Mouse (Mus musculus) right cerebral cortex, adult 2 months (tissue): Measurements from ENCODE around the gene Tmem87a.
A peak's percentile ranks its signal among the peaks of the same experiment; 100 is the strongest.

ENCODE experiments used
- DNase-seq, 2 experiments: peaks; one replicate each; pipeline ENCODE4 v3.0.0; 2021 to 2022; ENCODE audit warnings: low spot score in 2 of 2

Tmem87a gene

GRCm38 (mm10) chr2:120366501-120366900, 37.4 kb downstream of the Tmem87a start:
- DNase-seq = no peak

DNA sequence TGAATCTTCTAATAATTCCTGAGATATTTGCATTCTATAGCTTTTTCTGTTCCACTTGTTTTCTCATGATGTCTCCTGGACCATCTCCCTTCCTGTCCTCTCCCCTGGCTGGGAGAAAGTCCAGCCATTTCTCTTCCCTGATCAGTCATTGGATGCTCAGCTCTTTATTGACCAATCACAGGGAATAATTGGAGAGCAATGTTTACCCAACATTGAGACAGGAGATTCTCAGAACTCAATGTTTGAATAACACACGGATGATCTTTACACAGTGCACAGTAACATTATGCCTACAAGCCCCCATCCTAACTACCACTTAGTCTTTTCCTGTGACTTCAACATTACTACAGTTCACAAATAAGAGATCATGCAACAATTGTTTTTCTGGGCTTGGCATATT, 43.5 kb downstream of the Tmem87a start:
- no peak for DNase-seq

DNA sequence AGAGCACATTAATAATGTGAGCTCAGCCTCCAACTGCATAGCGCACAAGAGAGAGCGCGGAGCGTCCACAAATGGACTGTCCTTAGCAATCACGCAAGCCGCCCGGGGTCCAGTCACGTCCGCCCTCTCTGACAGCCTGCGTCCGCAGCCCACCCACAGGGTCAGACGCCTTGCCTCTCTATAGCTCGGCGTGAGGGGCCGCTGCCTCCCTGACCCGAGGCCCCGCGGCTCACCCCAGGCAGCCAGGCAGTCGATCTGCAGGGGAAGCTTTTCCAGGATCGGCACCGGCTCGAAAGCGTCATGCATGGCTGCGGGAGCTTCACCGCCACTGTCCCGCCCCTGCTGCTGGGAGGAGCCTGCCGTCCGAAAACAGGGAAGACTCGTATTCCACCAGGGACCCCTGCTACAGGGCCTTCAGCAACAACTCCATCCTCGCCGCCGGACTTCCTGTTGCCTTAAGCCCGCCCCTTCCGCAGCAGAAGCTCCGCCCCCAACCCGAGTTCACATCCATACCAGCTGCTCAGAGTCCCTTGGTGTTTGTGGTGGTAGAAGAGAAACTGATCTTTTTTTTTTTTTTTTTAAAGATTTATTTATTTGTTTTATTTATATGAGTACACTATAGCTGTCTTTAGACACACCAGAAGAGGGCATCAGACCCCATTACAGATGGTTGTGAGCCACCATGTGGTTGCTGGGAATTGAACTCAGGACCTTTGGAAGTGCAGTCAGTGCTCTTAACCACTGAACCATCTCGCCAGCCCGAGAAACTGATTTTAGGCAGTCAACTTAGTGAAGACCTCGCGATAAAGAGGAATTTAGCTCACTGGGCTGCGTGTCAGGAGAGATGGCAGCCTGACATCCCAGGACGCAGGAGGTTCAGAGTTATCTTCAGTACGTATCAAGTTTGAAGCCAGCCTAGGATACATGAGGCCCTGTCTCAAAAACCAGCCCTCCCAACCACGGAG, 50.9 kb downstream of the Tmem87a start, which contains the start of gene Vps39:
Gene Vps39, minus strand, starts transcription at position 456 of the 965 bp plus-strand sequence.
- peak; percentile 87 to 88 for DNase-seq

DNA sequence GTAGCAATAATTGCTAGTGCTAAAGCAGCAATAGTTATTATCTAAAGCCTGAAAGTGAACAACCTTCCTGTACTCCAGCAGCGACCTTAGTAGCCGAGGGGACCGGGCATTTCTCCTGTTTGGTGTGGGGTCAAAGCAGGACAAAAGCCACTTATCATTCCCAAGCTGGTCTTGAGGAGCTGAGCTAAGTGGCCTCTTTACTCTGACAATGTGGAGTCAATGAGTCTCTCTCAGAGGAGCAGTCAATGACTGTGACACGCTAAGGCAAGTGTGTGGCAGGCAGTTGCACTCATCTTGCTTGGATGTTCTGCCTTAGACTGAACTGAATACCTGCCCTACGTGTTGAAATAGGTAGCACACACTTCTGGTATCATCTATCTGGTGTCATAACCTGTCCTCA, 52.6 kb downstream of the Tmem87a start:
- DNase-seq = no peak

DNA sequence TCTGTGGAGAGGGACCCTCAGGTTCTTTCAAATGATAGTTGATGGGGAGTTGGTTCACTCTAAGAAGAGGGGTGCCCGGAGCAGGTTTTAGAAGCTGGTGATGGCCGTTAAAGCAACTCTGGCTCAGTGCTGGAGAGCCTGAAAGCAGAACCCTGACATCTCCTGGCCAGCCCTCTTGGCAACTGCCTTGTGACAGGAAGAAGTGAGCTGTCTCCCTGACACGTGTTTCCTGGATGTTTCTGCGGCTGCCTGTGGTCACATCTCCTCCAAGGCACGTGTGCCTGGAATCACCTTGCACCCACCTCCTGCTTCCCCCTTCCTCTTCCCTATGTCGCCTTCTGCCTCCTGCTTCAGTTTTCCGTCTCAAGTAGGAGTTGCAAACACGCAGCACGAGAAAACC, 55.8 kb downstream of the Tmem87a start:
- DNase-seq = no peak

DNA sequence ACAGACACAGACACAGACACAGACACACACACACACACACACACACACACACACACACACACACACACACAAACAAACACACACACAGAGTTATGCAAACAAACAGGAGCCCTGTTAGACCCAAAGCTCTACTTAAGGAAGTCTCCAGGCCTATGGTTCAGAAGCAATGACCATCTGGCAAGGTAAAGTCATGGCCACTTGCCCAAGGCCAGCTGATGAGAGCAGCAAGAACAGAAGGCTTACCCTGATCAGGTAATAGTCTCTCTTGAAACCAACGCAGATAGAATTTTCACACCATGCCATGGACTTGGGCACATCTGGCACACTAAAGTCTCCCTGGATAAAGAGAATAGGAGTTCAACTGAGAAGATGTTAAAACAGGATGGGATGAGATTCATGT, 62.2 kb downstream of the Tmem87a start:
- no peak for DNase-seq

DNA sequence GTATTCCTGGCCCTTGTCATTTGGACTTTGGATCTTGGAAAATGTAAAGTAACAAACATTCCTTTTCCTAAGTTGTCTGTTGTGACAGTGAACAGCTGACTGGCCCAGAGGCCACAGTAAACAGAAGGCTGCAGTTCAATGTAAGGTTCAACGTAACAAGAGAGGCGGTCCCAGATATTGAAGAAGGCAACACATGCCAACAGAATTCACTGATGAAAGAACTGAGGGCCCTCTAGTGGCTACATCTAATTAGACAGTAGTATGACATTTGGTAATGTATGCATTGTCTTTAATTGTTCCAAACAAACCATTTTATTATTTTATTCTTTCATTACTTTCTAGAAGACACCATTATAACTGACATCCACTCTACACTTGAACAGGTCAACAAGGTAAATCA, 66.0 kb downstream of the Tmem87a start:
- no peak for DNase-seq

GRCm38 (mm10) chr2:120331575-120331974, 72.3 kb downstream of the Tmem87a start:
- DNase-seq = peak; percentile 29 to 45

- no peak for DNase-seq
Measured at GRCm38 (mm10) chr2:120315077-120315476, 88.8 kb downstream of the Tmem87a start.

DNA sequence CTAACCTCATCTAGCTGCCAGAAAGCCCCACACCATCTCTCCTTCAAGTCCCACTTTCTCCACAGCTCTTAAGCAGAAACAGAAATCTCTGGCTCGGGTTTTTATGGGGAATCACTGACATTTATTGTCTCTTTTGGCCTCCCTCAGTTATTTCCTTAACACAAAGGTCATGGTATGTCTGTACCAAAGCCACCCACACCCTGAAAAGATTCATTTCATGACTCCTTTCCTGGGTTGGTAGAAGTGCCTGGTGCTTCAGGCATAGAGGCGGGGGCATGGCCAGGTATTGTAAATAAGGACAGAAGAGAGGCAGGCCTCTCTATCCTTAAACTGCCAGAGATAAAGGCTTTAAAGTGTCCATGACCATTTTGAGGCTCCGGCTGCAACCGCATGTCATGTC, 89.4 kb downstream of the Tmem87a start:
- DNase-seq = no peak

GRCm38 (mm10) chr2:120313976-120314375, 89.9 kb downstream of the Tmem87a start, which contains the start of gene Pla2g4f:
TSS of gene Pla2g4f (minus strand) at chr2:120314165.
- no peak for DNase-seq

DNA sequence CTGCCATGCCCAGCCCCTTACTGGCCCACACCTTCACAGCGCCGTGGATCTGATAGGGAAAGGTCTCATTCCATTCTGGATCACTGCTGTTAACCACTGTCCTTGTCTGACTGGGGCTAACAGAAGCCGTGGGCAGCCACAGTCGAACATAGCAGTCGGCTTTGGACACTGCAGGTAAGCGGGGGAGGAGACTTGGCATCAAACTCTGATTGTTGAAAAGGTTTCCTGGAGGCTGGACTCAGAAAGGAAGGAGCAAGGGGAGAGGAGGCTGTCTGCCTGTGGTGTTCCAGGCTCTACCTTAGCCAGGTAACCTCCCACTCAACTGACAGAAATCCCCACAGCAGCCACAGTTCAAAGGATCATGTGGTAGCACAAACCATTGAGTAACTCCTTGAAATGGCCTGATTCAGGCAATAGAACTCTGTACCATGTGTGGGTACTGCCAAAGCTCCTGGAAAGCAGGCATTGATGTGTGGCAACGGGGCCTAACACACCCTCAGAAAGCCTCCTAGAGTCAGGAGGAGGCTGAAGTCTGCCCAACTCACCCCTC, 91.6 kb downstream of the Tmem87a start:
- DNase-seq = no peak
